Mouse (Mus musculus): ENCODE measurements around the gene Ppat.

DNA sequence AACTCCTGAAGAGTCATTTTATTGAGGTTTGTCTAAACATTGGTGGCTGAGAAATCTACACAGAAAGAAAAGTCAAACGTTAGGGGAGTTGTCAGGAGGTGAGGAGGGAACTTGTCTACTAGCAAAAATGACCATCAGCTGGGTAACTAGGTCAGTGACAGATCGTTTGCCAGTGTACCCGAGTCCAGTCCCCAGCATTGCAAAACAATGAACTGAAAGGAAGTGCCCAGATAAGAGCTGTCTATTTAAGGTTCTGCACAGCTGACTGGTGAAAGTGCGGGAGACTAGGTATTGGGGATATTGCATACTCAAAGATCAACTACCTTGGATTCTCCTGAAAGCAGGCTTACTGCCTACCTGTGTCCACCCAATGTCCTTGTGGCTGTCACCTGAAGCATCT, 49.2 kb downstream of the Ppat start:
- TF ChIP-seq CTCF (IDR thresholded peaks at IDR 0.05; ENCODE audit: insufficient read depth, low read length) (no peak), POLR2A (IDR thresholded peaks at IDR 0.05; ENCODE audit: borderline replicate concordance, extremely low read depth, low read depth, low read length) (no peak)
